Mouse (Mus musculus) left cerebral cortex, adult 2 months (tissue): ENCODE measurements at regions not wholly inside any gene's neighbourhood (a gene's known extent, or its start where the extent isn't known, plus 50 kb on each side); places are given as distances from the start of the nearest gene placed in this dataset.

Experiments used
- DNase-seq, 2 experiments: peaks; one replicate each; pipeline ENCODE4 v3.0.0; 2021 to 2022; ENCODE audit warnings: low spot score in 2 of 2, mixed read lengths in 1 of 2; ENCODE audit errors: extremely low spot score in 1 of 2
- H3K27ac ChIP-seq: fragments of 200-600 bp; 2 replicates; pipeline ENCODE4 v1.8.1; 2022
- H3K4me3 ChIP-seq: fragments of 200-600 bp; 2 replicates; pipeline ENCODE4 v1.8.1; 2022
- CTCF ChIP-seq: fragments of 200-600 bp; IDR thresholded peaks from 2 replicates; pipeline ENCODE4 v1.8.1; 2022; ENCODE audit warnings: antibody characterized with exemption, mild to moderate bottlenecking, moderate library complexity
- intact Hi-C: fragments of 180-260 bp; cut with DNase I; formaldehyde crosslinking; loops from one replicate; pipeline ENCODE4 v1.15.1; 2025

DNA sequence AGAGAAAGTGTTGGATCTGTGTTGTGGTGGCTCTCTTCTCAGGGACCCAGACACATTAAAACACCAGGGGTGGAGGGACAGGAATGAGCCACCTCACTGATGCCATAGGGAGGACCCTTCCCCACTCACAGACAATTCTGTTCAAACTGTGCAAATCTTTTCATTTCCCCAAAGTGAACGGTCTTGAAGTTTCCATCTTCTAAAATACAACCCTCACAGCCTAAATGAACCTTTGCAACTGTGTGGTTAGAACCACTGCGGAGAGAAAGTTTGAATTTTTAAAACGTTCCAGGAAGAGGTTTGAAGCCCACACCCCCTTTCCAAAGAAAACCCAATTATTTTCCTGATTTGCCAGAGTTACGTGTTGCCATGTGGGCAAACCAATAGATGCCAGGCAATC lies 467.7 kb downstream of the Vrk1 start:
- no peak for DNase-seq
- intact Hi-C loops: loop anchor here (2.0 to 10.0 kb wide), 3 partner anchors 99 to 1525 kb away; partner anchors contain the start of gene Bcl11b
- H3K27ac ChIP-seq: no peak overlapping the region
- no peak overlapping the region for H3K4me3 ChIP-seq
- no peak for TF ChIP-seq CTCF

DNA sequence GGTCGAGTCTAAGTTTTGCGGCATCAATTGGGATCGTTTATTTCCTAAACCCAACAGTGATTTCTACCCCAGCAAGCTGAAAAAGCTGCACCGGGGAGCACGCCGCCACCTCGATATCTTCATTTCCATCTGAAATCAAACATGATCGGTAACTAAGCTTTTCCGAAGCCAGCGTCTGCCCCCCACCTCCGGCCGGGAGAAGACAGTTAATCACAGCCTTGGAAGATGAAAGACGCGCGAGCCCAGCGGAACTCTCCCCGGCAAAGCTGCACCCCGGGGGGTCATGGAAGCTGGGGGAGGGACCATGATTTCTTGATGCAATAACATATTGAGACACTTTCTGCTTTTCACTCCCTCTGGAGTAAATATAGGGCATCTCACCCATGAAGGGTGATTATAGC lies 468.4 kb downstream of the Vrk1 start:
- Histone ChIP-seq H3K27ac (peak overlapping the region; percentile 79), H3K4me3 (peak overlapping the region; percentile 3; the same call in 1 of the 2 replicates)
- intact Hi-C loops: loop anchor here (2.0 to 10.0 kb wide), 3 partner anchors 100 to 1524 kb away; partner anchors contain the start of gene Bcl11b
- no peak for TF ChIP-seq CTCF
- DNase-seq: peak in 1 of 2 experiments; percentile 20

DNA sequence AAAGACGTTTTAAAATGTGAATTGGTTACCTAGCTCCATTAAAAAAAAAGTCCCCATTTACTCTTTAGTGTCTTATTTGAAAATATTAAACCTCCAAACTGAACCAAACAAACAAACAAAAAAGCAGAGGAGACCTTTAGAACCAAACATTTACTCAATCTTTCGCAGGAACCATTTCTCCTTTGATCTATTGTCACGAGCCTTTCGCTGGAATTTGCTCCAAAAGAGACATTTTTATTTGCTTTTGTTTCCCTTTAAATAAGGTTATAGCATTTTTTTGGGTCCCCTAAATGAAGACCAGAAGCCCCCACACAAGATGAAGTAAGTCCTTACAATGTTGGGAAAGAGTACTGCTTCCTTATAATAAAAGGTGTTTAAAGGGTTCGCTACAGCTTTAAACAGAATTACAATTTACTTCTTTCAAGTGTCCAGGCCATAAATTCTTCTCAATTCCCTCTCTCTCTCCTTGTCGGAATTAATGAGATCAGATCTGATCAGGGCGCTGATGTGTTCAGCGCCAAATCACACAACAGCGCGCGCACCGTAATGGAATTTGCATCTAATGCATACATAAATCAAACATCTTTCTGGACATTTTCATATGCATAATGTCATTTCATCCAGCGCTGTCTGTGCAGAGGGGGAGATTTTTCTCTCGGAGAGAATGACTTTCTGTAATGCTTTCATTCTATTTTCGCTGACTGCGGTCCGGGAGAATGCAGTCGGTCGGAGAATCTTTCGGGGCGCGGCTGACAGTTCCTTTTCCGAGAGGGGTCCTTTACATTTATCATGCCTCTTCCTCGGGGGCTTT lies 469.2 kb downstream of the Vrk1 start:
- DNase-seq: peak in 1 of 2 experiments; percentile 18
- Histone ChIP-seq H3K4me3 (peak overlapping the region; percentile 31), H3K27ac (peak overlapping the region; percentile 79)
- no peak for TF ChIP-seq CTCF
- intact Hi-C loops: loop anchor here (2.0 to 10.0 kb wide), 3 partner anchors 100 to 1523 kb away; partner anchors contain the start of gene Bcl11b

DNA sequence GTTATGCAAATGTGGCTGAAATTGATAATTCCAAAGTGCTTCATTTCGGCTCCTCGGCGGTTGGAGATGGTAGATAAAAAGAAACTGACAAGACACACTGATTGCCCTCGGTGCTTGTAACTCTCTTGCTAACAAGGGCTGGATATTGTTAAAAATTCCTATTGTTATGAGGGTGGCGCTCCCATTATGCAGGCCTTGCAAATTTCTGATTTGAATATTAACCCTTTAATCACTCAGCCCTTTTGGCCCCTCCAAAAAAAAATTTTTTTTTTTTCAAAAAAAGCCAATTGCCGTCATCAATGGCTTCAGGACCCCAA lies 469.8 kb downstream of the Vrk1 start:
- DNase-seq: no peak
- Histone ChIP-seq H3K27ac (peak overlapping the region; percentile 79), H3K4me3 (peak overlapping the region; percentile 31)
- intact Hi-C loops: loop anchor here (2.0 to 10.0 kb wide), 3 partner anchors 101 to 1522 kb away; partner anchors contain the start of gene Bcl11b
- TF ChIP-seq CTCF: no peak

GRCm38 (mm10) chr12:106480281-106481060 lies 470.4 kb downstream of the Vrk1 start:
- no peak for TF ChIP-seq CTCF
- intact Hi-C loops: no loop called here
- peak overlapping the region; percentile 79; the same call in 1 of the 2 replicates for H3K27ac ChIP-seq
- H3K4me3 ChIP-seq: no peak overlapping the region
- DNase-seq: no peak

- H3K4me3 ChIP-seq: no peak overlapping the region
- no peak for TF ChIP-seq CTCF
- no peak for DNase-seq
- H3K27ac ChIP-seq: no peak overlapping the region
- intact Hi-C loops: no loop called here
Observed at GRCm38 (mm10) chr12:106501622-106502327, 491.7 kb downstream of the Vrk1 start.

DNA sequence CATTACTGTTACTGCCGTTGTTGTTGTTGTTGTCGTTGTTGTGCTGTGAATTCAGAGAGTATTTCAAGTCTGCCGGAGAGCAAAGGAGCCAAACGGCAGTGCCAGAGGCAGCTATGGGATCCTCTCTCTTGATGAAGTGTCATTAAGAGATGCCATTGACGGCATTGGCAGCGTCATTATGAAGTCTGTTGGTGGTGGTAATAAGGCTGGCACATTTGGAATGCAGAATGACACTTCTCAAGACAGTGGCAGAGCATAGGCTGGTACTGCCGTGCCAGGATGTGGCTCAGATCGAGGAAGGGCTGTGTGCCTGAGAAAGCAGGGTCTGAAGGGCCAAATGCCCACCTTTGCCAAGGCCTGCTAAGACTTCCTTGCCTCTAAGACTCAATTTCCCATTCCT lies 494.3 kb downstream of the Vrk1 start:
- no peak for DNase-seq
- no peak overlapping the region for H3K4me3 ChIP-seq
- TF ChIP-seq CTCF: no peak
- no peak overlapping the region for H3K27ac ChIP-seq
- intact Hi-C loops: no loop called here

DNA sequence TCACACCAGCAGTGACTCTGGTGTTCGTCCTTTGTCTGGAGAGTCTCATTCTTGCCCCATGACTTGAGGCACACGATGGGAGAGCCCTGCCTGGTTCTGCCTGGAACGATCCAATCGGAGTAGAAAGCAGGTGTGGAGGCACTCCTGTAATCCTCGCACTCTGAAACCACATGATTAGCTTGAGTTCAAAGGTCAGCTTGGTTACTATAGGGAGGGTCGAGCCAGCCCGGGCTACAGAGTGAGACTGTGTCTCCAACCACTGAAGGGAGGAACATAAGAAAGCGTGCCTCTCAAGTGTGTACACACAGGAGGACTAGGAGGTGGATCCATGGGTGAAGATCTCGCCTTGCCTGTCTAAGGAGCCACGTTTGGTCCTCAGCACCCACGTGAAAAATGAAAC lies 504.0 kb downstream of the Vrk1 start:
- intact Hi-C loops: no loop called here
- no peak overlapping the region for H3K4me3 ChIP-seq
- DNase-seq: no peak
- H3K27ac ChIP-seq: no peak overlapping the region
- TF ChIP-seq CTCF: no peak

DNA sequence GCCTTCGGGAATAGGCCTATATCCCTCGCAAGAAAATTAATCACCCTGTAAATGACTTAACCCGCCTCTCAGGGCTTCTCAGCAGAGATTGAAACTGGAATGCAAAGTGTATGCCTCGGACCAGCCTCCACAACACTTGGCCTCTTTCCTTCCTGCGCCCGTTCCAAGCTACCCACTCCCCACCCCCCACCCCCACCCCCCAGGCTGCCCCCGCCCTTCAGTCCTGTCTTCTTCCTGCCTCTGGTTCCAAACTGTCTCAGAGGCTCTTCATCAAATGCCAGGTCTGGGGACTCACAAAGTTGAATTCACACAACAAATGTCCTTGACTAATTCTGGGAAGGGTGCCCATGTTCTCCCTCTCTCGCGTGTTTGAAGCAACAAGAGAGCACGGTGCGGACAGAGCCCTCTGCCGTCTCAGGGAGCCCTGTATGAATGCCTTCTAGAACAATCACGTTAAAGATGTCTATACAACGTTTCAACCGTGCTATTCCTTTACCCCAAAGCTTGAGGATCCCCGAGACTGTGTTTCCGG lies 505.3 kb downstream of the Vrk1 start:
- Histone ChIP-seq H3K27ac (no peak overlapping the region), H3K4me3 (no peak overlapping the region)
- intact Hi-C loops: no loop called here
- DNase-seq: no peak
- TF ChIP-seq CTCF: no peak

DNA sequence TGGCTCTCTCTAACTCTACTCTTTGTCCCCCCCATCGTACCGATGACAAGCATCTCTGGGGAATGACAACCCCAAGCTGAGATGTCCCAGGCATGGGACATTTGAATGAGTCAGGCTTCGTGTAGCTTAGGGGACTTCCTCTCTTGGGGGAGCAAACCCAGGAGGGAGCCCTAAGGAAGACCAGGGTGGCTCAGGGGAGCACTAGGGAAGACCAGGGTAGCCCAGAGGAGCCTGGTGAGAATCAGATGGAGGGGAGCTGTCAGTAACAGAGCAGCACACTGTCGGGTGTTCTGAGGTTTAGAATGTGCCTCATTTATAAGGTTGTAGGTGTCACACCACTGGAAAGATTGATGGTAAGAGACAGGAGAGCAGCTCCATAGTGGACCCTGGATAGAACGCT lies 509.1 kb downstream of the Vrk1 start:
- Histone ChIP-seq H3K4me3 (no peak overlapping the region), H3K27ac (no peak overlapping the region)
- intact Hi-C loops: no loop called here
- DNase-seq: no peak
- no peak for TF ChIP-seq CTCF

GRCm38 (mm10) chr12:106524411-106524810 lies 514.4 kb downstream of the Vrk1 start:
- intact Hi-C loops: no loop called here
- Histone ChIP-seq H3K4me3 (no peak overlapping the region), H3K27ac (no peak overlapping the region)
- no peak for TF ChIP-seq CTCF
- DNase-seq: no peak

- TF ChIP-seq CTCF: no peak
- DNase-seq: no peak
- intact Hi-C loops: no loop called here
- Histone ChIP-seq H3K27ac (no peak overlapping the region), H3K4me3 (no peak overlapping the region)
Observed at GRCm38 (mm10) chr12:106527116-106527515, 517.1 kb downstream of the Vrk1 start.
